Mouse (Mus musculus) layer of hippocampus, adult 9-11 months (tissue): ENCODE results near the gene Kl.

Experiments
- DNase-seq: peaks from one replicate; pipeline ENCODE4 v3.0.0; 2022

Kl gene

DNA sequence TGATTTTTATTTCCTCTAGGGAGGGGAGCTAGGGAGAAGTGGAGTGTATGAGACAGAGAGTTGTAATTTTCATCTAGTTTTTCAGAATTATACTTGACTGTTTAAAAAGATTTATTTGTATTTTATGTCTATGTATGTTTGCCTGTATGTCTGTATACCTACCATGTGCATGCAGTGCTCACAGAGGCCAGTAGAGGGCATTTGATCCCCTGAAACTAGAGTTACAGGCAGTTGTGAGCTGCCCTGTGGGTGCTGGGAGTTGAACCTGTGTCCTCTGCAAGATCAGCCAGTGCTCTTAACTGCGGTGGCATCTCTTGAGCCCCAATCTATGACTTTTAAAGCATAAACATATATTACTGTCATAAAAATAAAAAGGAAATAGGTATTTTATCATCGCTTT is 15.5 kb downstream of the Kl start:
- no peak for DNase-seq

DNA sequence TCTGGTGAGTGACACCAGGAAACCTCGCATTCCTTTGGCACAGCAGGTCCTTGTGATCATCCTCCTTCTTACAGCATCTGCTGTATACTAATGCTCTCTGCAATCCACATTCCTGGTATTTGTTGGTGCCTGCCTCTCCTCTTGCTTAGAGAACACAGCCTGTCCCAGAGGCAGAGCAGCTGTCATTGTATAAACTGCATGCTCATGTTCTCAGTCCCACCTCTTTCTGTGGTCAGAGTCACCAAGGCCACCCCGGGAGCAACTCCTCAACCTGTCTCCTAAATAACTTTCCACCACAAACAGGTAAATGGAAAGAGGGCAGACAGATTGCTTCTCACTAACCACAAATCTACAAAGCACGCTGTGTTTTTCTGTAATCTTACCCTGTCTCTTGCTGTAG is 18.1 kb downstream of the Kl start:
- no peak for DNase-seq

DNA sequence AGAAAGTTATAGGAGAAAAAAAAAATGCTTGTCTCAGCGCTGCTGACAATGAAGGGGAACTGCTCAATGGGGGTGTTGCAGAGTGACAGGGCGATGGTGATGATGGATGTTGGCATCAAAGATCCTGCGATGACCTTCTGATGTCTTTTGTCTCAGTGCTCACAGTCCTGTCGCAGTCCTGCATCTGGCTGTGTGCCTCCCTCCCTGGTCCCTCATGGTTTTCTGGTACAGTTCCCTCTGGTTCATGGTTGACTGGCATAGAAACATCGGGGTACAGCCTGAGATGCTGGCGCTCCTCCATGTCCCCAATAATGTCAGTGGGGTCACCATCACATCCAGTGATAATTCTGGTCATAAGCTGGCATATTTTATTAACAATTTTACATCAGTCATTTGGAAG is 18.7 kb downstream of the Kl start:
- no peak for DNase-seq

DNA sequence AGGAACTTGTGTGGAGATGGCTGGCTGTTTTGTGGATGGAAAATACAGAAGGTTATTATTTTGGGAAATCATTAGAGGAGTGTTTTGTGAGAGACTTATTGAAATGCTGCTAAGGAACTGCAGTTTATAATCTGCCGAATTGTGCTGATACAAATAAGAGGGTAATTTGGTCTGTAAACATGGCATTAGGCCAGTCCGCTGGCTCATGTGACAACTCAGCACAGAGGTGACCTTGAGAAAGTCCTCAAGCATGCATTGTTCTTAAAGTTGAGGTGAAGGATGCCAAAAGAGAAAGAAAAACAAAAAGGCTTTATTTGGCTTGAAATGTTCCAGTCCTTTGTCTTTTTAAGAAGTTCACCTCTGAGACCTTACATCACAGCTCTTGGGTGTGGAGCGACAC is 21.8 kb downstream of the Kl start:
- DNase-seq, result no peak

DNA sequence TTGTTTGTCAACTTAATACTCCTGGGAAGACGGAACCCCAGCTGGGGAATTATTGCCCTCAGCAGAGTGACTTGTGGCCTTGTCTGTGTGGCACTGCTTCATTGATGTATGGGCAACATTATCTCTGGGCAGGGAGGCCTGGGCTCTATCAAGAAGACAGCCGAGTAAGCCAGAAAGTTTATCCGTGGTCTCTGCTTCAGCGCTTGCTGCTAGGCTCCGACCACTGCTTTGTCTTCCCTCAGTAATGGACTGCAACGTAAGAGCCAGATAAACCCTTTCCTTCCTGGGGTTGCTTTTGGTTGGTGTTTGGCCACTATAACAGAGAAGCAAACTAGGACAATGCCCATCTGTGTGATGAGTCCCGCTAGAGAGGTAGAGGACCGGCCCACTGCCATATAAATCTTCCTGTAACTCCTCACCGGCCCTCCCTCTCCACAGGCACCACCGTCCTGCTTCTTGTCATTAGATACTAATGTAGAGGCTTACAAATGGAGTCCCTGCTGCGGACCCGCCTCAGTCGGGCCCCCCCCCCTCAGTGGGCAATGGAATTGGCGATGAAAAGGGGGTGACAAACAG is 25.1 kb downstream of the Kl start:
- DNase-seq, result no peak

DNA sequence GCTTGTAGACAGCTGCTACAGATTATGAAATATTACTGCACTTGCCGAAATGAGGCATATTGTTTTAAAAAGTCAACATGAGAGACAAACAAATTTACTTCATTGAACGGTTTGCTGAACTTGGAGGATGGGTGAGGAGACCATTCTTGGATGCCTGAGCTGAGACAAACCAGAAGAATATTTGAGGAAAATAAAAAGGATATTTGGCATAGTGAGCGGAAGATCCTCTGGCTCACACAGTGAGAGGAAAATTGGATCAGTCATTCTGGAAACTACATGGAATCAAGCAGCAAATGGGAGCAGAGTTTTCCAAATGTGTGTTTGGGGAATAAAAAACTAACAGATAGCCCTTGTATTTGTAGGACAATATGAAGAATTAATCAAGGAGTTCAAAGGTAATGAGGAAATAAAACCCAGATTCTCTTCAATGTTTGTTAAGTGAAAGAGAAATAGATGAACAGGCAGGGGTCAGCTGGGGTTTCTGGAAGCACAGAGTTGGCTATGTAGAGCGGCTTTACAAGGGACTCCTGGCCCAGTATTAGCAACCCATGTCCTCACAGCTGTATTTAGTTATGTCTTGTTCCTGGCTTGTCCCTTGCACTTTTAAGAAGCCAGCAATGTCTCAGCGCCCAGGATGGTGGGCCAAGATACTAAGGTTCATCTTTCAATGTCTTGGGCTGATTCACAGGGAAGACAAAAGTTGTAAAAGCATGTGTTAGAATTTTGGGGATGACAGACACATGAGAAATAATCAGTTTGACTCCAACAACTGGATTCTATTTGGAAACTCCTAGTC is 27.1 kb downstream of the Kl start:
- no peak for DNase-seq

DNA sequence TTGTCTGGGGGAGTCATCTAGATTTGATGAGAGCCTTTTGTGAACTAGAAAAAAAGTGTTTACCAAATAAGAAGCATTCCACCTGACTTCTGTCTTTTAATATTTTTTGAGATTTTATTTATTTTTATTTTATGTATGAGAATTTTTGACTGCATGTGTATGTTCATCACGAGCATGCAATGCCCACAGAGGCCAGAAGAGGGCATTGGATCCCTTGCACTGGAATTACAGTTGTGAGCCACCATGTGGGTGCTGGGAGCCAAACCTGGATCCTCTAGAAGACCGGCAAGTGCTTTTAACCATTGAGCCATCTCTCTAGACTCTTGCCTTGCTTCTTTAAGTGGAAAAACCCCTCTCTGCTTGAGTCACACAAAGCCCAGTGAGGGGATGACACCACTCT is 29.7 kb downstream of the Kl start:
- no peak for DNase-seq

DNA sequence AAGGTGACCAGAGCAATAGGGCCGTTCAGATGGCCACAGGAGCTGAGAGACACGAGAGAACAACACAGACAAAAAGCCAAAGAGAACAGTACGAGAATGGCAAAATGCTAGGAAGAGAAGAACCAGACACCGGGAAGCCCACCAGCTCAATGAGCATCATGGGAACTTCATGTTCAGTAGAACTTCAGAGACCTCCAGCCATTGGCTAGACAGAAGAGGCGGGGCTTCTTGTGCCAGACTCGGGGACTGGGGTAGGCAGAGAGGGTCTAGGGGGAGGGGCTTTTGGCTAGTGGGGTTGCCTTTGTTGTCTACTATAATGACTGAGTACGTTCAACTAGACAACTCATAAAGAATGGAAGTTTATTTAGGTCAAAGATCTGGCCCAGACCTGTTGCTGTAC is 41.7 kb downstream of the Kl start:
- DNase-seq, result no peak

DNA sequence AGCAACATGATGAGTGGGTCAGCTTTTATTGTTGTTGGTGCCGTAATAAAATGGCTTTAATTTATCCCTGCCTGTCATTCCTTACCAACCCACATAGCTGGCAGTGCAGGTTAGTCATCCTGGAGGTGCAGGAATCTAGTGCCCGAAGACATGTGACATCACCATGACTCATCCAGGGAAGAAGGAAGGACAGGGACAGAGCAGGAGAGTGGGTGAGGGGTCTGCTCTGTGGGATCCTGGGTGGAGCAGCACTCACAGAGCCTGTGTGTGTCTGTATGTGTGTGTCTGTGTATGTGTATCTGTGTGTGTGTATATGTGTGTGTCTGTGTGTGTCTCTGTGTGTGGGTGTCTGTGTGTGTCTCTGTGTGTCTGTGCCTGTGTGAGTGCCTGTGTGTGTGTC is 44.2 kb downstream of the Kl start:
- no peak for DNase-seq

DNA sequence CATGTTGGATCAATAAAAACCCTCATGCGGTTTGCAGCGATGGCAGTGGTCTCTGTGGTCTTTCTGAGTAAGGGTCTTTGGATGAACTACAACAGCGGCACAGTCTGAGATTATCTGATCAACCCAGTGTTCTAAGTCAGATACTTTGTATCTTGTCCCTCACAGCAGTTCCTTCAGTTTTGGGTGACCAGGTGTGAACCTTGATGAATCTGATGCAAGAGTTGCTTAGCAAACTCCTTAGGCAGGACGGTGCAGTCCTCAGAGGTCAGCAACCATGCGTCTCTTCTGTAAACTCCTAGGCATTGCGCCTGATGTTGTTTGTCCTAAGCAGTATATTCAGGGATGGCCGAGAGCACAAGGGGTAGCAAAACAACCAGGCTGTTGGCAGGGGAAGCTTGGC is 48.7 kb downstream of the Kl start:
- DNase-seq, result no peak

DNA sequence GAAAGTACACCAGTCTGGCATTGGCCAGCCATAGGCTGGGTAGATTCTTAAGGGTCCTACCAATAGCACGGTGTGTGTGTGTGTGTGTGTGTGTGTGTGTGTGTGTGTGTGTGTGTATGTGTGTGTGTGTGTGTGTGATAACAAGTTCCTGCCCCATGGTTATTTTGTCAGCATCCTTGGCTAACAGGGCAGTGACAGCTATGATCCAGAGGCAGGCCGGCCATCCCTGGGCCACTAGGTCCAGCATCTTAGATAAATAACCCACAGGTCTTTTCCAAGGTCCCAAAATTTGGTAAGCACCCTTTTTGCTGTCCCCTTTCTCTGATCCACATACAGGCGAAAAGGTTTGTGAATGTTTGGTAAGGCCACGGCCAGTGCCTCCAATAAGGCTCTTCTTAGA is 49.6 kb downstream of the Kl start:
- DNase-seq, result no peak

DNA sequence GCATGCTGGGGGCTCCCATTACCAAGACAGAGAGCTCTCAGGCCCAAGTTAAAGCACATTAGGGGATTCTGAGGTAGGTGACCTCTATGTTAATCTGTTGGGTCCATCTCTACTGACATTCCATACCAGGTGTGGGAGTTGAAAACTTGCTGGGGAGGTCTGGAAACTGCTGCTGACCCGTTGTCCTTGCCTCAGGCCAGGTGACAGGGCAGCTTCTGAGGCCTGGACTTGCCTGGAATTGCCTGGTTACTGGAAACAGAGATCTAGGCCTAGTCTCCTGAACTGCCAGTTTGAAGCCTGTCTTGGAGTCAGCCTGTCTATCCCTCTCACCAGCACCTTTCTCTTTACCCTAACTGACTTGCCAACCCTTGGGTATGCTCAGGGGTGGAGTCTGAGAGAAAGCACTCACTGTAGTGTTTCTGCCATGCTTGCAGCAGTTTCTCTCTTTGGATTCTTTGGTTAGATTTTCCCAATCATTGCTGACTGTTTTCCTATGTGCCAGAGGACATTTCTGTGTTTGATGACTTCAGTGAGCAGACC is 51.9 kb downstream of the Kl start:
- no peak for DNase-seq

DNA sequence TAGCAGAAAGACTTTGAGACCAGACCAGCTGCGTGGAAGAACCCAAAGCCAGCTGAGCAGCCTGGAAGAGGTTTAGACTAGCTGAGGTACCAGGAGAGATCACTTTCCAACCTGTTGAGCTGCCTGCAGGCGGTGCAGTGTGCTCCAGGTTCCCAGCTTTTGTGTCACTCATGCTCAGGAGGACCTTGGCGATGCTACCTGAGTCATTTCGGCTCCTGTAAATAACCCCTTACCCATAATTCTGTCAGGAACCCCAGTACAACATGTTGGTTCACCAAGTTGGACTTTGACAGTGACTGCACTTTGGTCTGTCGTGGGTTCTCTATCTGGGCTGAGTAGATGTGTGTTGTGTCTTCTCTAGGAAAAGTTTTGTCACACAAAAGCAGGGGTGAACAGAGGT is 66.0 kb downstream of the Kl start:
- no peak for DNase-seq

DNA sequence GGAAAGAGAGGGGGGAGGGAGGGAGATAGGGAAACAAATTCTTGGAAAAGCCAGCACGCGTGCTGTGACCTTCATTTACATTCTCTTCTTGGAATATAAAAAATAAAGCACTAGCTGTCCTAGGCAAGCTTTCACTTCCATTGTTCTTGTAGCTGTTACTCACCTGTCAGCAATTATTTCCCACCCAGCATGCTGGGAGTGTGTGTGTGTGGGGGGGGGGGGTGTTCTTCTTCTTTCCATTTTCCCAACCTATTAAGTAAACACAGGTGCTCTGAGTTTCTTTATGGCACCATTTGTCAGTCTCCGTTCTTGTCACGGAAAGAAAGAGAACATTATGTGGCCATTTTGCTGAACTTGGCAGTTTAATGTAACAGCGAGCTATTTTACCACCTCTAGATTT is 66.6 kb downstream of the Kl start:
- no peak for DNase-seq

DNA sequence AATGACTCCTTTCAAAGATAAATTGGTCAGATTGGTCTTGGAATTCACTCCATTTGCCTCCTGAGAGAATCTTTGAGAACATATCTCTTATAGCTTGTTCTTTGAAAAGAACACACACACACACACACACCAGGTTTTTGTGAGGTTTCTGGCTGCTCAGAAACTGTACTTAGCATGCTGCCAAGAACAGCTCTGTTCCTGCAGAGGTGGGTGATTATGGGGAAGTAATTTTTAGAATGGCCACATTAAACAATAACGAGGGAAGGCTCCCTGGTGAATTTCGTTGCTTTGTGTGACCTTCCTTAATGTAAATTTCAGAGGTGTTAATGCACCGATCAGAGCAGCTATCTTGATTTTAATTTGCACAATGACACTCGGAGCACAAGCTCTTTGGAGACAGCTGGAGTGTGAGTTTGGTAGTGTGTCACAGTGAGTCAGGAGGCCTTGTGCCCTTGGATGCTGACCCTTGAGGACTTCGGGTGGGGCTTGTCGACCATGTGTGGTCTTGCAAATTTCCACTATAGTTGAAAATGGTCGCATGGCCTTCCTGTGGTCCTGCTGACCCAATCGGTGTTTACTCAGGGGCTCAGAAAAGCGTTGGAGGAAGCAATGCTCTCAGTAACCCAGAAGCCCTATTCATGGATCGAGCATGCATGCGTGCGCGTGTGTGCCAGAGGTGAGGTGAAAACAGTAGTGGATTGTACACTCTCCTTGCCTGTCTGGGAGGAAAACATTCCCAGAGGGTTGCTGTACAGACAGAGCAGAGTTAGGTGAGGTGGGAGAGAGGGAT is 67.8 kb downstream of the Kl start:
- no peak for DNase-seq

DNA sequence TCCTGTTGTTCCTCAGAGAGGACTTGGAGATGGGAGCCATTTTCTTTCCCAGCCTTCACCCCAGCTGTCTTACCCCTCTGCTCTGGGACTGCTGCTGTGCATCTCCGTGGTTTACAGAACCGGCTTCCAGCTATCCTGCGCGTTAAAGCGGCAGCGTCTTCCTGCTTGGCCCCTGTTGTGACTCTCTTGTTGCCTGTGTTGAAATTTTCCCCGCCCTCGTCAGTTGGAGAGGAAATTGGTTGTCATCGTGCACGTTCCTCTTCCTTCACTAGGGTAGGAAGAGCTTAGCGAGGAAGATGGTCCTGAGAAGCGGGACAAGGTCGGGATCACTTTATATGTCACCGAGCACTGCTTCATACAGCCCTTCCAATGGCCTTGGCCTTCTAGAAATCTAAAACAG is 68.4 kb downstream of the Kl start:
- DNase-seq, result no peak

DNA sequence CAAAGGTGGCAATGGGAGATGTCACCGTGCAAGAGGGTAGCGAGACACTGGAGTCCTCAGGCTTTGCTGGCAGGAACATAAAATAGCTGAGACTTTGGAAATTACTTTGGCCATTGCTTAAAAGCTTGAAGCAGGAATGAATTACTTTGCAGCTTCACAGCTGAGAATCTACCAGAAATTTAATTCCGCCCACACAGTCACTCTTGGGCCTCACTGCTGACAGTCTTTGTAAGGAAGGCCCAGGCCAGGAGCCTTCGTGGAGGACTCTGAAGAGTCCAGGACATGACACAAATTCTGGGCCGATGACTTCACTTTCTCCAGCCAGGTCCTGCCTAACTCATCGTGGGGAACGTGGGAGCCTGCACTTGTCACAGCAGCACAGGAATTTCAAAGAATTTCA is 69.6 kb downstream of the Kl start:
- no peak for DNase-seq

DNA sequence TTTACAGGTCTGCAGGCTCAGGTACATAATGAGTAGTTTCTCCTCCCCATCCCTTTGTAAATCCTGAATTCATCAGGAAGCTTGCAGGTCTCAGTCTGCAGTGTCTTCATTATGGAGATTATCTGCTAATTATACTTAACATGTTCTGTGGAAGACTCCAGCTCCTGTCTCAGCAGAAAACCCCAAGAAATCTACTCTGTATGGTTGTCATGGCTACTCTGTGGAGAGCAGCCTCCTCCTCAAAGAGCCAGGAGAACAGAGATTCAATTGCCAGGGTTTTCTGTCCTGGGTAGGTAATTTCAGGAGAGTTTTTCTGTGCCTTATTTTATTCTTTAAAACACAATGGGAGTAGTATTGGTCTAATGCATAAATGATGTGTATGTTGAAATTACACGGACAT is 70.5 kb downstream of the Kl start:
- DNase-seq, result no peak

DNA sequence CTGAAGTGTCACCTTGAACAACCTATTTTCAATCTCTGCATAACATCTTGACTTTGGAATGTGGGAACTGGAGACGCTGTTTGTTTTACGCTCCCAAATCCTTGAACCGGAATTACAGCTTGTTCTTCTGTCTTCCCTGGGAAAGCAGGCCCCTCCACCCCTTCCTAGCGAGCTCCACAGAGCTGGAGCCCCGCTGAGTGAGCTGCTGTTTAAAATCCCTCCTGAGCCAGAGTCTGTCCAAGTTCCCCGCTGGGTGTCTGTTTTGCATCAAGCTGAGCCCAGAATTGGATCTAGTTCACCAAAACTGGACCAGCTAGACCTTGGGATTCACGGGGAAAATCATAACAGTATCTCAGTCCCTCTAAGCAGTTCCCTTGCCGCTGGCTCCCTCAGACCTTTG is 71.1 kb downstream of the Kl start:
- DNase-seq, result peak; percentile 34

DNA sequence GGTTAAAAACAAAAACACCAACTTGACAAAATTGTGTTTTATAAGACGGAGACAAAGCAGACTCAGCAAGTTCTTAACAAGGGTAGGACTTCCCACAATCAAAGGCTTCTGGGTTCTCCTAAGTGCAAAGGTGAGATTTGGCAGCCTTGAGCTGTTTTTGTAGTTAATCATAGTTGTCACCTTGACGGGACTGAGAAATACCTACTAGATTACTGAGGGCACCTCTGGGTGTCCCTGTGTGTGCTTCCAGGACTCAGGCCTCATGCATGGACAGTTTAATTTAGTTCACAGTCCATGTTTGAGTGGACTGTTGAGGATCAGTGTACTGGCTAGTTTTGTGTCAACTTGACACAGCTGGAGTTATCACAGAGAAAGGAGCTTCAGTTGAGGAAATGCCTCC is 72.1 kb downstream of the Kl start:
- no peak for DNase-seq

DNA sequence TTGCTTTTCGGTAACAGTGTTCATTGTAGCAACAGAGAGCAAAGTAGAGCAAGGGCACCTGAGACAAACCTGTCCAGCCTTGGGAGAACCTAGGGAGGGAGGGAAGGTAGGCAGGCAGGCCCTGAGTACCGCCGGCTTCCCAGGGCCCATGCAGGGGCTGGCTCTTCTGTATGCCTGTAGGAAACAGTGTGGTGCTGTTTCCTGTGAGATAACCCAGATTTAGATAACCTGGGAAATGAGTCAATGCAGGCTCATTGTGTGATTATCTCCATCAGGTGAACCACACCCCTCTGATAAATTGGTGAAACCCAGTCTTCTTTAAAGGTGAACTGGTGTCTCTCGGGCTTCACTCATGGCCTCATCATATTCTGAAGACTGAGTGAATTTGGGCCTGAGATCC is 73.7 kb downstream of the Kl start:
- no peak for DNase-seq

DNA sequence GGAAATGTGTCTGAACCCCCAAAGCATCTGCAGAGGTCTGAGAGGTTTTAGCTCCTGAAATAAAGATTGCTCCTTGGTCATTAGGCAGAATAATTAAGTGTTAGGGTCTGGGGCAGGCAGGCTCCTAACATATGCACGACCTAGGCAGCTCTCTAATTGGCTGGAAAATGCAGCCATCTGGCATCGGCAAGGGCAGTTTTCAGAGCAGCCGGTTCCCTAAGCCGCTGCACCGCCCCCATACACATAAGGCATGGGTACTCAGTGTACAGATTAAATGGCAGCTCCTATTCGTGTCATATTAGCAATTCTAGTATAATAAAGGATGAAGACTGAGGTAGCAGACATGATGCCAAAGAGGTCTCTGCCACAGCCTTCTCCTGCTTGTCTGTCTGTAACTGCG is 74.8 kb downstream of the Kl start:
- peak; percentile 66 for DNase-seq

DNA sequence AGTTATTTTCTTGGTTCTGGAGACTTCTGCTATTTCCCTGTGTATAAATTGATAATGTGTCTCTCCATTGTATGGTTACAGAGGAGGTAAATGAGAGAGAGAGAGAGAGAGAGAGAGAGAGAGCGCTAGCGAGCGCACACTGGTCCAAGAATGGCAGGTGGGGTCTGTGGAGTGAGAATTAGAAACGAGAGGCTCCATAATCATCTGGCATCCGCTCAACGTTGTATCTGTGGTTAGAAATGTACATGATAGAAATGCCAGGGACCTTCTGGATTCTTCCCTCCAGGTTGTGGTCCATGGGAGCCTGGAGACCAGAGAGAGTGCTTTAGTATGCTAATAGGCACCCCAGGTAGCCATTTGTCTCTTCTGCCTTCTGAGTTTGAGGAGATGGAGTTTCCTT is 76.5 kb downstream of the Kl start:
- DNase-seq, result no peak
